Mouse (Mus musculus) E14TG2a.4 (cell line): ENCODE measurements at regions not wholly inside any gene's neighbourhood (a gene's known extent, or its start where the extent isn't known, plus 50 kb on each side); places are given as distances from the start of the nearest gene placed in this dataset.

Source experiments
- CTCF ChIP-seq: conservative IDR thresholded peaks from 2 replicates; pipeline ENCODE4 v1.5.1; 2014; ENCODE audit warnings: low read length
- POU5F1 ChIP-seq: IDR thresholded peaks from 2 replicates; pipeline ENCODE4 v1.6.1; 2014; ENCODE audit warnings: low read length, borderline replicate concordance

GRCm38 (mm10) chr7:72869068-72869467 is 506.2 kb upstream of the Rgma start:
- no peak for TF ChIP-seq CTCF
- no peak for TF ChIP-seq POU5F1
